Mouse (Mus musculus) bone marrow macrophage, adult 2 months (primary cell): ENCODE measurements around the gene Gm11239.
"Not testable (repeated sequence)": the region's sequence is repeated elsewhere in the genome, so short reads cannot be mapped to it uniquely, and the experiment has no call there.

Source experiments
- CTCF ChIP-seq: IDR thresholded peaks from 2 replicates; pipeline ENCODE4 v1.5.1; 2012; ENCODE audit warnings: low read depth, mild to moderate bottlenecking, low read length, moderate library complexity
- POLR2A ChIP-seq: IDR thresholded peaks from 2 replicates; pipeline ENCODE4 v1.6.1; 2012; ENCODE audit warnings: mild to moderate bottlenecking, low read depth, low read length, borderline replicate concordance

DNA sequence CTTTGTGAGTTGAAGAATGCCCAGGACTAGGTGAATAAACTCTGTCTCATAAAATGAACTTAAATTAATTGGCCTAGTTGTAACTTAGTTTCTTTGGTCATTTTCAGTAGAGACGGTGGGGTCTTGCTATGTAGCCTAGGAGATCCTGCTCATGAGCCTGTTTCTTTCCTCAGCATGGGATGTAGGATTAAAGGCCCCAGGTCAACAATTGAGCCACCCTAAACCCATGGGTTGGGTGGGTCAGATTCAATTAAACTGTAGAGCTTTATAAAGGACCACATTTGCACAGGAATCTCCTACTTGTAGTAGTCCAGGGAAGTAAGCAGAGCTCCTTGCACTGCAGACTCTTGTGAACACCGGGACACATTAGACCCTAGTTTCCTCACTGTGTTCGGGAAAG, 45.5 kb upstream of the Gm11239 start, which contains the start of gene Gm11237:
- not testable (repeated sequence) for TF ChIP-seq CTCF, POLR2A
